Mouse (Mus musculus) retina, postnatal 7 days (tissue): ENCODE results near the gene Gm12845.
A peak's percentile ranks its signal among the peaks of the same experiment; 100 is the strongest.
"Not testable (repeated sequence)": the region's sequence is repeated elsewhere in the genome, so short reads cannot be mapped to it uniquely, and the experiment has no call there.

Source experiments
- DNase-seq: peaks from one replicate; pipeline ENCODE4 v3.0.0-alpha.2; 2012; ENCODE audit warnings: low read depth, low spot score

Gm12845 gene

GRCm38 (mm10) chr4:117724112-117724511 lies at the start of gene Gm12845:
Gene Gm12845, plus strand, starts transcription at chr4:117724412.
- no peak for DNase-seq

DNA sequence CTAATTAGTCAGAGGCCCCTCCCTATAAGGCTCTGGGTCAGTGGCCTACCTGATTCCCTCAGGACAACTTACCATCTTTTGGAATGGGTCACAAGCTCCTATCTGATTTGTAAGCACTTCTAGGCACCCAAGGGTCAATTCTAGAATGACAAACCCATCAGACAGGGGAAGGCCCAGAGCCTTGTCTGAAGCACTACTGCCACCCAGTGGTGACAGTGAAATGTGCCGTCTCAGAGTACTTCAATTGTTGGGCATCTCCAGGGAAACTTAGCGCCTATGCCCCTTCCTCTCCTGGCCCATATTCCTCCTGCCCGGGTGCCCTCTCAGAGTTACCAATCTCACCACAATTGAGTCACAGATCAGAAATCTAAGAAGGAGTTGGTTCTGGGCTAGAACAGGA lies 47.3 kb upstream of the Gm12845 start:
- peak; percentile 77 for DNase-seq

DNA sequence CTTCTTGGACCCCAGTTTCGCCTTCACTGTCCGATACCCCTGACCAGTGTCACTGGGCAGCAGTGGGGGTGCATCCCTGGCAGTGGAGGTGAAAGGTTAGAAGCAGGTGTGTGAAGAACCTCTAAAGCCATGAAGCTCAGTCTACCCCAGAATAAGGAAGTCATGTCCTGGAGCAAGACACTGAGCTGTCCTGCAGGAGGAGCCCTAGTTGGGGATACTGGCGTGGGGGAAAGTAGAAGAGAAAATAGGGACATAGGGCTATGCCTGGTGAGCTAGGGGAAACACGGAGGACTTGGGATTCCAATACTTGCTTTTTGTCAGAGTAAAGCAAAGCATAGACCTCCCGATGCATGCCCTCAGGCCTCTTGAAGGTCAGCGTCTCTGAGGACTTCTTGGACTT lies 43.2 kb upstream of the Gm12845 start:
- no peak for DNase-seq

DNA sequence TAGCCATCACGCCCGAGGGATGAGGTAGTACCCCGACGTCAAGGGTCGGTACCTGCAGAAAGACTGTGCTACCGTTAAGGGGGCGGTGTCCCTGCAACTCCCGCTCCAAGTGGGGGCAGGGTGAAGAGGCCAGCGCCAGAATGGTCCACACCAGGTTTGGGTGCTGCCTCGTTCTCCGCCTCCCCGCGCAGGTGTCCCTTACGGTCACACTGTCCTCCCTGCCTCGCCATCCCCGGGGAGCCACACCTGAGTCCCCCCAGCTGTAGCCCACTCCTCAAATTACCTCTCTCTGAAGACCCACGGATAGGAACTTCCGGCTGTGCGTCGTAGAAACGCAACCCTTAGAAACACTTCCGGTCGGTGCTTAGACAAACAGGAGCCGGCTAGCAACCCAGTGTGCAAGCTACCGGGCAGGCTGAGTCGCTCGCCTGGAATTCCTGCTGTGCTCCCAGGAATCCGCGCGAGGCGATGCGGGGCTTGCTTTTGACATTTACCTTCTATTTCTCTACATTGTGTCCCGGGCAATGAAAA lies 42.2 kb upstream of the Gm12845 start, which contains the start of gene Dmap1:
Gene Dmap1, minus strand, starts transcription at position 343 of the 531 bp plus-strand sequence.
- DNase-seq = peak; percentile 79

- no peak for DNase-seq
Measured at GRCm38 (mm10) chr4:117682463-117682862, 41.7 kb upstream of the Gm12845 start.

DNA sequence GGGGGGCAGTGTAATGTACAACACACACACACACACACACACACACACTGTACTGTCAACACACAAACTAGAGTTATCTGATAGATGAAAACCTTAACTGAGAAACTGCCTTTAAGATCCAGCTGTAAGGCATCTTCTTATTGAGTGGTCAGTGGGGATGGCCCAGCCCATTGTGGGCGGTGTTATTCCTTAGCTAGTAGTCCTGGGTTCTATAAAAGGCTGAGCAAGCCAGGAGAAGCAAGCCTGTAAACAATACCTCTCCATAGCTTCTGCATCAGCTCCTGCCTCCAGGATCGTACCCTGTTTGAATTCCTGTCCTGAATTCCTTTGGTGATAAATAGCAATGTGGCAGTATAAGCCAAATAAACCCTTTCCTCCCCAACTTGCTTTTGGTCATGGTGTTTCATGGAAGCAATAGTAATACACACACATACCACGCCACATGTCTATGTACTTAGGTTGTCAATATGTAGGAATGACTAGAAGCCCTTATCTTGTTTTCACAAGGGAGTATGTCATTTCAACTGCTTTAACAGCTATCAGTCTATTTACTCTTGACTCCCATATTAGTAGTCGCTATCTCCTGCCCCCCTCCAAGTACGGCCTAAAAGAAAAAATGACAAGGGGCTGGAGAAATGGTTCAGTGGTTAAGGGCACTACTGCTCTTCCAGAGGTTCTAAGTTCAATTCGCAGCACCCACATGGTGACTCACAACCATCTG lies 41.0 kb upstream of the Gm12845 start:
- no peak for DNase-seq

DNA sequence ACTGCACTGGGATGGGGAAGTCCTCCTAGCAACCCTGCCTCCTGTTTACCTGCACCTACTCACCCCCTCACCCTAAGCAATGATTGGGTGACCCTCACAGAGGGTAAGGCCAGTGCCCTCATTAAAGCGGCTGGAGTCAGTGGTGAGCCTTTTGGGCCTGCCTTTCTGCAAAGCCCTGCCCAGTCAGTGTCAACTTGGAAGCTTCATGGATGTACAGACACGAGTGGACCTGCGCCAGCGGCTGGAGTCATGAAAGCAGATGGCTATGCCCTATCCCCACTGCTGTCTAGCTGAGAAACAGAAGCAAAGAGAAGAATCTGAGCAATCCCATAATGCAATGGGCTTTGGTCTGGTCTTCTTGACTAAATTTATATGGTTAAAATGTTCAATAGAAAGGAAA lies 37.9 kb upstream of the Gm12845 start:
- DNase-seq = no peak

DNA sequence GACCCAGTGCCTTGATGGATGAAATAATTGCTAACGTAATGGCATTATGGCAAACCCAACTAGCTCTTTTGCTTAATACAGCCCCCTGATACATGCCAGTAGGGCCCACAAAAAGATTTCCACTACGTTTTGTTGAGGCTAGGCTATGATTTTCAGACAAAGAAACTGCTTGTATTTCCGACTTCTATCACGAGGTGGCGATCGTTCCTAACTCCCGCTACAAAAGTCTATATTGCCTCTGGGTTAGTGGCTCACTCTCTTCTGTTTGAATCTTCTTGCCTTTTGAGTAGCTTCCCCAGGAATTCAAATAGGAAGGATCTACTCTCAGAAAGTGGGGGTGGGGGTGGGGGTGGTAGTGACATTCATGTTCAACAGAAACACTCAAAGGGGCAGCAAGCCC lies 18.9 kb upstream of the Gm12845 start:
- peak; percentile 53 for DNase-seq

- no peak for DNase-seq
Measured at GRCm38 (mm10) chr4:117708780-117709550, 15.2 kb upstream of the Gm12845 start.

GRCm38 (mm10) chr4:117712314-117712713 lies 11.9 kb upstream of the Gm12845 start:
- DNase-seq = no peak

DNA sequence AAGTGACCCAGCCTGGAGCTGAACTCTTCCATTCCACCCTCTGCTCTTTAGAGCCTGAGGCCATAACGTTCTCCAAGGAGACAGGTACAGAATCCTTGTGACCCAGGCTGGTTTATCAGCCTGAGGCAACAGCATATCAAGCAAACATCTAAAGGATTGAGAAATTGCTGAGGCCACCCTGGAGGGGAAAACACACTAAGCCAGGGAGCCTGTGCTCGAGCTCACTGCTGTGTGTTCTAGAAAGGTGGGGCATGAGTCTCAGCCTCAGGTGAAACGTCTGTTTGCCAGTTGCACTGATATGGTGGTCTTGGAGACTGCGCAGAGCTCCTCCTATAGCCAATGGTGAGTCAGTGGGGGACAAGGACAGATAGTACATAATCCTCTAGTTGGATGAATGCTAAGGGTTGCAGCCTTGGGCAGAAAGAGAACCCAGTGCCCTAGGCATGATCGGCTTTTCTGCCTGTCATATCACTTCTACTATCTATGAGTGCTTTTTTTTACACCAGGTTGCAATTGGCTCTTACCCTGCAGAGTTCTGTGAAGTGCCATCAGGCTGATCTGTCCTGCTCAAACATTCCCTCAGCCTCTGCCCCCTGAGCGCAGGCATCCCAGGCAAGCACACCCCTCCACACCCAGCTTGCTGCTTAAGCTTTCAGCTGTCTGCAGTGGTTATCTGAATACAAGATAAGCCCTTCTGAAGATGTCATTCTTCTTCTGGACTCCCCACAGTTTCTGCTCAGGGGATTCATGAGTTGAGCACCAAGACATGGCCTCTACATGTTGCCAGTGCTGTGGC lies 10.7 kb upstream of the Gm12845 start:
- no peak for DNase-seq

DNA sequence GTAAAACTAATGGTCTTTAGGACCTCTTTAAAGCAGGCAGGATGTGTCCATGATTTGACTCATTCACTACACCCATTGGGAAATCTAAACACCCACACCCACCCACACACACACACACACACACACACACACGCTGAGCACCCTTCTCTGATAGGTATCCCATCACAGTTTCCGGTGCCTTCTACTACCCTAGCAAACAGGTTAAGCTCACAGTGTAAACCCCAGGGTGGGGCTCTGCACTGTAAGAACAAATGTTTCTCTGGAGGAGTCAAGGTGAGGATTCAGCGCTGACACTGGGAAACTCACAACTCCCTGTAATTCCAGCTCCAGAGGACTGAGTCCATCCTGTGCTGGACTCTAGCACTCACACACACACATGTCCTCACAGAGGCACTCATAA lies 7.7 kb downstream of the Gm12845 start:
- no peak for DNase-seq

DNA sequence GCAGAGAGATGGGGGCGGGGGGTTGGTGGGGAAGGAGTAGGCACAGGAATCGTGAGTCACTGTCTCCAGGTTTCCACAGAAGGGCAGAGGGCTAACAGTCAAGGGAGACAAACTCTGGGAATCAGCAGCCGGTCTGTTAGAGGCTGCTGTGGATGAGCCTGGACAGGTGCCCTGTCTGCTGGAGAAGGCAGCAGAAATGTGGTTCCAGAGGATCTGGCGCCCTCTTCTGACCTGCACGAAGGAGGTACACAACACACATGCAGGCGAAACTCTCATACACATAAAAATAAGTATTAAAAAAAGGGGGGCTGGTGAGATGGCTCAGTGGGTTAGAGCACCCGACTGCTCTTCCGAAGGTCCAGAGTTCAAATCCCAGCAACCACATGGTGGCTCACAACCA lies 13.3 kb downstream of the Gm12845 start:
- DNase-seq = peak; percentile 2

GRCm38 (mm10) chr4:117752469-117752868 lies 28.3 kb downstream of the Gm12845 start:
- DNase-seq = not testable (repeated sequence)

DNA sequence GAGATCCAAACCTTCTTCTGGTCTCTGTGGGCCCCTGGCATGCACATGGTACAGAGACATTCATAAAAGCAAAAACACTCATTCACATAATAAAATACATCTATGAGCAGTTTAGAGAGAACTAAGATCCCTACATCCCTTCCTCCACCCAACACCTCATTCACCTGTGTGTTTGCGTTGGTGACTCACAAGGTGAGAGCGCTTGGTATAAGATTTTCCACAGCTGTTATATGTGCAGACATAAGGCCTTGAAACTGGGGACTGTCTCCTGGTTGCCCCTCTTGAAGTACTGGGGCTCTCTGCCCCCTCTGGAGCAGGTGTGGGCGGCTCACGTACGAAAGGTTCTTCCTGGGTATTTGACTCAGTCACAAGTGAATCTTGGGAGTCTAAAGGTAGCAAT lies 35.9 kb downstream of the Gm12845 start:
- no peak for DNase-seq

GRCm38 (mm10) chr4:117765416-117765815 lies 41.2 kb downstream of the Gm12845 start, which contains the start of gene Klf17:
Gene Klf17, minus strand, starts transcription at chr4:117765648.
- no peak for DNase-seq

DNA sequence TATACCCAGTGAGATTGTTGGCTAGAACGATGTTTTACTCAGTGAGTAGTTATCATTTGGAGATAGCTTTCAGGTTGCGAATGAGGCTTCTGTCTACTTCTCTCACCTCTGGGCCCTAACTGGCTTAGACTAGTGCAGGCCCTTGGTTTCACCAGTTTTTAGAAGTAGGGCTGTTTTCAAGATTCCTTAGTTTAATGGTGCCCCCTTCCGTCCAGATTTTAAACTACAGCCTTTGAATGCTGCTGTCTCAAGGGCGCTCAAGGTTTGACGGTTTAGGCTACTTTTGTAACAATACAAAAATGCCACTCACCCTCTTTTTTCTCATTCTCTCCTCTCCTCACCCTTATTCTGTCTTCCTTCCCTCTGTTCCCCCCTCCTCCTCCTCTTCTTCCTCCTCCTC lies 46.7 kb downstream of the Gm12845 start:
- peak; percentile 51 for DNase-seq

DNA sequence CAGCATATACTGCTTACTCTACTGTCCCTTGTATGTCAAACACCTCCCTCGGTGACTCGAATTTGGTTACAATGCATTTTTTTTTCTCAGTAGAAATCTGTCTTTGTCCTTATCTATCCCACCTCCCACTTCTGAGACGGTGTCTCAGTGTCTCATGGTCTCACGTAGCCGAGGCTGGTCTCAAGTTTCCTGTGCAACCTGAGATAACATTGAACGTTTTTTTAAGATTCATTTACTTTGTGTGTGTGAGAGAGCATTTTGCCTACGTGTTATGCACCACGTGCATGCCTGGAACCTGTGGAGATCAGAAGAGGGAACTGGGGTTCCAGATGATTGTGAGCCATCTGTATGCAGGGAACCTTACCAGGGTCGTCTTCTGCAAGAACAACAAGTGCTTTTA lies 48.7 kb downstream of the Gm12845 start:
- DNase-seq = no peak
